Mouse (Mus musculus) MEL (cell line): ENCODE measurements around the gene Gm2431. TPM values are rescaled to one million over a fixed set of nuclear protein-coding genes. Genes with fewer than 3 reads are reported as not detected.
"Not testable (repeated sequence)": the region's sequence is repeated elsewhere in the genome, so short reads cannot be mapped to it uniquely, and the experiment has no call there.

ENCODE experiments used
- DNase-seq: peaks from one replicate; pipeline ENCODE4 v3.0.0; 2011; ENCODE audit warnings: low read depth, low spot score
- H3K27ac ChIP-seq: 2 replicates; pipeline ENCODE4 v1.5.1; 2012; ENCODE audit warnings: low read depth, mild to moderate bottlenecking, control low read depth, low read length, moderate library complexity; ENCODE audit not compliant: control insufficient read depth
- H3K27me3 ChIP-seq, 2 experiments: fragments of 150-350 bp in 1 of 2; sonication (generic) in 1 of 2; 2 replicates each; pipeline ENCODE4 v1.6.1; 2012; ENCODE audit warnings: low read length in 2 of 2, mild to moderate bottlenecking in 2 of 2, improper control_type of control experiment in 1 of 2, moderate library complexity in 1 of 2; ENCODE audit not compliant: insufficient read depth in 2 of 2, control insufficient read depth in 1 of 2
- H3K36me3 ChIP-seq, 2 experiments: 2 replicates each; pipeline ENCODE4 v1.6.1; 2012 to 2014; ENCODE audit warnings: low read length in 2 of 2, improper control_type of control experiment in 1 of 2, inconsistent platforms in 1 of 2, mild to moderate bottlenecking in 1 of 2; ENCODE audit not compliant: insufficient read depth in 2 of 2, control insufficient read depth in 1 of 2
- H3K4me1 ChIP-seq, 2 experiments: fragments of 150-350 bp in 1 of 2; sonication (generic) in 1 of 2; 2 replicates each; pipeline ENCODE4 v1.6.1; 2012; ENCODE audit warnings: low read length in 2 of 2, improper control_type of control experiment in 1 of 2, mild to moderate bottlenecking in 1 of 2; ENCODE audit not compliant: insufficient read depth in 2 of 2, control insufficient read depth in 1 of 2
- H3K4me3 ChIP-seq, 2 experiments: fragments of 150-350 bp in 1 of 2; sonication (generic) in 1 of 2; 2 replicates each; pipeline ENCODE4 v1.5.1; 2012; ENCODE audit warnings: low read depth in 2 of 2, low read length in 2 of 2, mild to moderate bottlenecking in 2 of 2, moderate library complexity in 2 of 2, control low read depth in 1 of 2, improper control_type of control experiment in 1 of 2; ENCODE audit not compliant: control insufficient read depth in 1 of 2, insufficient read depth in 1 of 2
- H3K79me2 ChIP-seq: 2 replicates; pipeline ENCODE4 v1.6.1; 2012; ENCODE audit warnings: mild to moderate bottlenecking, low read length, moderate library complexity; ENCODE audit not compliant: control insufficient read depth, poor library complexity, insufficient read depth
- H3K9ac ChIP-seq: 2 replicates; pipeline ENCODE4 v1.6.1; 2012; ENCODE audit warnings: low read depth, mild to moderate bottlenecking, control low read depth, low read length, moderate library complexity; ENCODE audit not compliant: control insufficient read depth, poor library complexity, severe bottlenecking
- H3K9me3 ChIP-seq: fragments of 150-350 bp; sonication (generic); replicated peaks from 2 replicates; pipeline ENCODE4 v1.6.1; 2012; ENCODE audit warnings: mild to moderate bottlenecking, low read length, improper control_type of control experiment, moderate library complexity; ENCODE audit not compliant: insufficient read depth
- CHD2 ChIP-seq: IDR thresholded peaks from 2 replicates; pipeline ENCODE4 v1.6.1; 2011; ENCODE audit warnings: low read length, improper control_type of control experiment
- E2F4 ChIP-seq: IDR thresholded peaks from 2 replicates; pipeline ENCODE4 v1.6.1; 2011; ENCODE audit warnings: low read depth, low read length, improper control_type of control experiment, borderline replicate concordance
- ELF1 ChIP-seq: IDR thresholded peaks from 2 replicates; pipeline ENCODE4 v1.6.1; 2014; ENCODE audit warnings: low read depth, mild to moderate bottlenecking, inconsistent platforms, low read length, improper control_type of control experiment, moderate library complexity
- ETS1 ChIP-seq: IDR thresholded peaks from 2 replicates; pipeline ENCODE4 v1.6.1; 2012; ENCODE audit warnings: low read depth, mild to moderate bottlenecking, inconsistent platforms, low read length, improper control_type of control experiment, moderate library complexity
- GABPA ChIP-seq: IDR thresholded peaks from 2 replicates; pipeline ENCODE4 v1.6.1; 2012; ENCODE audit warnings: low read depth, mild to moderate bottlenecking, inconsistent platforms, low read length, improper control_type of control experiment, moderate library complexity
- HCFC1 ChIP-seq: IDR thresholded peaks from 2 replicates; pipeline ENCODE4 v1.6.1; 2012; ENCODE audit warnings: low read depth, mild to moderate bottlenecking, inconsistent platforms, low read length, improper control_type of control experiment, moderate library complexity
- MAFK ChIP-seq: IDR thresholded peaks from 2 replicates; pipeline ENCODE4 v1.6.1; 2011; ENCODE audit warnings: low read depth, mild to moderate bottlenecking, low read length, improper control_type of control experiment, borderline replicate concordance
- MAZ ChIP-seq: IDR thresholded peaks from 2 replicates; pipeline ENCODE4 v1.6.1; 2012; ENCODE audit warnings: low read depth, mild to moderate bottlenecking, inconsistent platforms, low read length, improper control_type of control experiment
- MEF2A ChIP-seq: IDR thresholded peaks from 2 replicates; pipeline ENCODE4 v1.6.1; 2014; ENCODE audit warnings: low read depth, mild to moderate bottlenecking, inconsistent platforms, low read length, improper control_type of control experiment; ENCODE audit not compliant: poor library complexity, insufficient replicate concordance, severe bottlenecking; ENCODE audit errors: extremely low read depth
- MYC ChIP-seq: IDR thresholded peaks from 2 replicates; pipeline ENCODE4 v1.6.1; 2011; ENCODE audit warnings: low read depth, mild to moderate bottlenecking, low read length, improper control_type of control experiment, moderate library complexity
- NRF1 ChIP-seq: IDR thresholded peaks from 2 replicates; pipeline ENCODE4 v1.6.1; 2014; ENCODE audit warnings: low read depth, mild to moderate bottlenecking, inconsistent platforms, low read length, improper control_type of control experiment, moderate library complexity; ENCODE audit not compliant: poor library complexity, insufficient read depth, severe bottlenecking
- POLR2A ChIP-seq, 2 experiments: IDR thresholded peaks; 2 replicates each; pipeline ENCODE4 v1.6.1; 2011 to 2012; ENCODE audit warnings: low read length in 2 of 2, mild to moderate bottlenecking in 2 of 2, control low read depth in 1 of 2, improper control_type of control experiment in 1 of 2, low read depth in 1 of 2, moderate library complexity in 1 of 2; ENCODE audit not compliant: control insufficient read depth in 1 of 2, insufficient read depth in 1 of 2, poor library complexity in 1 of 2
- TAL1 ChIP-seq: IDR thresholded peaks from 2 replicates; pipeline ENCODE4 v1.6.1; 2012; ENCODE audit warnings: mild to moderate bottlenecking, inconsistent platforms, low read length, moderate library complexity, mixed read lengths
- TBP ChIP-seq: IDR thresholded peaks from 2 replicates; pipeline ENCODE4 v1.8.0; 2011; ENCODE audit warnings: low read depth, low read length, improper control_type of control experiment
- UBTF ChIP-seq: IDR thresholded peaks from 2 replicates; pipeline ENCODE4 v1.6.1; 2012; ENCODE audit warnings: low read depth, mild to moderate bottlenecking, inconsistent platforms, low read length, improper control_type of control experiment, moderate library complexity, borderline replicate concordance; ENCODE audit not compliant: insufficient read depth
- USF2 ChIP-seq, 2 experiments: IDR thresholded peaks; 2 replicates each; pipeline ENCODE4 v1.6.1; 2011 to 2012; ENCODE audit warnings: improper control_type of control experiment in 2 of 2, low read length in 2 of 2, borderline replicate concordance in 1 of 2, inconsistent platforms in 1 of 2, low read depth in 1 of 2, mild to moderate bottlenecking in 1 of 2; ENCODE audit not compliant: insufficient read depth in 1 of 2
- ZC3H11A ChIP-seq: IDR thresholded peaks from 2 replicates; pipeline ENCODE4 v1.6.1; 2012; ENCODE audit warnings: low read depth, mild to moderate bottlenecking, inconsistent platforms, low read length, improper control_type of control experiment
- ZNF384 ChIP-seq: IDR thresholded peaks from 2 replicates; pipeline ENCODE4 v1.6.1; 2012; ENCODE audit warnings: low read depth, mild to moderate bottlenecking, inconsistent platforms, low read length, improper control_type of control experiment
- polyA plus RNA-seq, 2 experiments: library from polyadenylated mRNA; stranded (reverse) in 1 of 2; unstranded in 1 of 2; fragments of >175 nt in 1 of 2; fragments of >200 nt in 1 of 2; gene quantifications; 2 replicates each; pipeline versions ENCODE4 v1.2.1 to v1.2.4; 2012; ENCODE audit warnings: low replicate concordance in 2 of 2, low read depth in 1 of 2; ENCODE audit not compliant: insufficient read length in 2 of 2, insufficient read depth in 1 of 2, missing spikeins in 1 of 2
- total RNA-seq: library from RNA; depleted of rRNA; stranded (reverse); fragments of 300-350 nt; gene quantifications from 2 replicates; pipeline ENCODE4 v1.2.3, GENCODE M21; 2012

The Gm2431 gene
- total and polyA plus RNA-seq, 3 experiments, result not detected

GRCm38 (mm10) chr7:142240978-142241377 lies 17.2 kb downstream of the Gm2431 start, which contains the start of gene Gm40460:
Gene Gm40460, minus strand, starts transcription at chr7:142241078.
- Histone ChIP-seq H3K4me3 (no peak within 1 kb of the TSS), H3K27ac (no peak within 1 kb of the TSS), H3K9me3 (no peaks in the 10 kb centered on the region), H3K36me3 (no peaks in the 10 kb centered on the region), H3K4me1 (no peaks in the 10 kb centered on the region), H3K79me2 (no peaks in the 10 kb centered on the region), H3K27me3 (peaks cover 5 to 9% of the 10 kb centered on the region in 2 experiments), H3K9ac (no peak within 1 kb of the TSS)
- TF ChIP-seq MEF2A (no peak), HCFC1 (no peak), CHD2 (no peak), TBP (no peak), E2F4 (no peak), NRF1 (no peak), MAFK (no peak), POLR2A (IDR thresholded peaks at IDR 0.05; ENCODE audit: control insufficient read depth in 1 of 2, insufficient read depth in 1 of 2, low read depth in 1 of 2, low read length in 2 of 2, poor library complexity in 1 of 2) (no peak), GABPA (no peak), ZC3H11A (no peak), ZNF384 (no peak), ETS1 (no peak), ELF1 (no peak), USF2 (IDR thresholded peaks at IDR 0.05; ENCODE audit: borderline replicate concordance in 1 of 2, insufficient read depth in 1 of 2, low read depth in 1 of 2, low read length in 2 of 2) (no peak), UBTF (no peak)
- no peak for DNase-seq

GRCm38 (mm10) chr7:142231540-142231939 lies 26.6 kb downstream of the Gm2431 start:
- Histone ChIP-seq H3K27me3 (no peaks in the 10 kb centered on the region; a peak in 2 of 4 replicates), H3K4me3 (no peak overlapping the region), H3K4me1 (no peaks in the 10 kb centered on the region), H3K79me2 (no peaks in the 10 kb centered on the region), H3K36me3 (no peaks in the 10 kb centered on the region), H3K27ac (no peak overlapping the region), H3K9ac (no peak overlapping the region), H3K9me3 (no peaks in the 10 kb centered on the region)
- DNase-seq, result no peak
- TF ChIP-seq UBTF, result no peak
- TF ChIP-seq TAL1, result no peak
- TF ChIP-seq HCFC1, result no peak
- no peak for TF ChIP-seq MAZ
- no peak for TF ChIP-seq ELF1
- no peak for TF ChIP-seq MYC

GRCm38 (mm10) chr7:142229871-142230270 lies 28.3 kb downstream of the Gm2431 start, which contains the start of gene Krtap5-5:
Gene Krtap5-5, minus strand, starts transcription at chr7:142229971.
- H3K79me2 ChIP-seq, H3K9ac ChIP-seq, H3K4me1 ChIP-seq, H3K9me3 ChIP-seq, H3K36me3 ChIP-seq, DNase-seq, H3K4me3 ChIP-seq, H3K27ac ChIP-seq, H3K27me3 ChIP-seq: not testable (repeated sequence)
